Mouse (Mus musculus) hindbrain, embryonic 12.5 days (tissue): ENCODE data around the gene Ogfod1. TPM values are rescaled to one million over a fixed set of nuclear protein-coding genes. Genes with fewer than 3 reads are reported as not detected.

Source experiments
- ATAC-seq: fragments of 200-750 bp; cut with Nextera tagmentation; 2 replicates; pipeline ENCODE4 v1.8.0; 2017; ENCODE audit warnings: moderate TSS enrichment; ENCODE audit not compliant: low FRiP score
- H3K27ac ChIP-seq: fragments of 300-500 bp; sonication (generic); 2 replicates; pipeline ENCODE4 v1.5.1; 2016; ENCODE audit warnings: mild to moderate bottlenecking
- H3K27me3 ChIP-seq: fragments of 300-500 bp; sonication (generic); 2 replicates; pipeline ENCODE4 v1.6.1; 2016; ENCODE audit warnings: mild to moderate bottlenecking
- H3K36me3 ChIP-seq: fragments of 300-500 bp; sonication (generic); 2 replicates; pipeline ENCODE4 v1.6.1; 2016; ENCODE audit warnings: mild to moderate bottlenecking
- H3K4me1 ChIP-seq: fragments of 300-500 bp; sonication (generic); 2 replicates; pipeline ENCODE4 v1.6.1; 2016
- H3K4me2 ChIP-seq: fragments of 300-500 bp; sonication (generic); replicated peaks from 2 replicates; pipeline ENCODE4 v1.6.1; 2016; ENCODE audit warnings: mild to moderate bottlenecking
- H3K4me3 ChIP-seq: fragments of 300-500 bp; sonication (generic); 2 replicates; pipeline ENCODE4 v1.5.1; 2016; ENCODE audit warnings: mild to moderate bottlenecking
- H3K9ac ChIP-seq: fragments of 300-500 bp; sonication (generic); 2 replicates; pipeline ENCODE4 v1.6.1; 2016; ENCODE audit warnings: mild to moderate bottlenecking, moderate library complexity
- H3K9me3 ChIP-seq: fragments of 300-500 bp; sonication (generic); replicated peaks from 2 replicates; pipeline ENCODE4 v1.6.1; 2016; ENCODE audit warnings: mild to moderate bottlenecking
- WGBS: fragments of 180-500 bp; shearing (Covaris S2); methylation state at CpG from one replicate; pipeline ENCODE4 v1.1.7; 2016; 5-methylcytosine and 5-hydroxymethylcytosine counted together
- polyA plus RNA-seq: library from polyadenylated mRNA; unstranded; fragments of >200 nt; fragmentation: Nextera tagmentation; extraction: Ambion mirVana; gene quantifications from 2 replicates; pipeline ENCODE4 v1.2.1, GENCODE M21; 2016

Ogfod1 gene
- polyA plus RNA-seq, 1 experiment from 2014 or later = 14.6 TPM

DNA sequence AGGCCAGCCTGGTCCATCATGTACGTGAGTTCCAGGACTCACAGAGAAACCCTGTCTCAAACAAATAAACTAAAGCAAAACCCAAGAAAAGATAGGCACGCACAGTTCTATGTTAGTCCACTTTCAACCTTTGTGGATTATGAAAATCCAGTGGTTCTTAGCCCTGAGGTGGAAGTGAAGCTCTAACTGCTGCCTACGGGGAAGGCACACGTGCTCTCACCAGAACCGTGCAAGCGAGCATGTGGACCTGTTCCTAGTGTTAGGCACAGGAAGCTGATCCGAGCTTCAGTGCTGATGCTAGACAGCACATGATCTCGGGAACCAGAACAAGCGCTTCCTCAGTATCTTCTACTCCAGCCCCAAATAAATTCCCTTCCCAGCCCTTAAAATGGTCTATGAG is 55.9 kb downstream of the Ogfod1 start:
- ATAC-seq = no peak
- Histone ChIP-seq H3K4me3 (no peak overlapping the region), H3K9me3 (no peaks in the 10 kb centered on the region), H3K36me3 (0 out of 2 replicates have a peak, but pooled peaks cover 6% of the 10 kb centered on the region), H3K9ac (no peak overlapping the region), H3K4me1 (peaks cover 11% of the 10 kb centered on the region; the same call in 1 of the 2 replicates), H3K27ac (no peak overlapping the region), H3K27me3 (no peaks in the 10 kb centered on the region), H3K4me2 (no peak overlapping the region)
- WGBS = 86% methylated on average over 9 of the region's 9 CpGs

DNA sequence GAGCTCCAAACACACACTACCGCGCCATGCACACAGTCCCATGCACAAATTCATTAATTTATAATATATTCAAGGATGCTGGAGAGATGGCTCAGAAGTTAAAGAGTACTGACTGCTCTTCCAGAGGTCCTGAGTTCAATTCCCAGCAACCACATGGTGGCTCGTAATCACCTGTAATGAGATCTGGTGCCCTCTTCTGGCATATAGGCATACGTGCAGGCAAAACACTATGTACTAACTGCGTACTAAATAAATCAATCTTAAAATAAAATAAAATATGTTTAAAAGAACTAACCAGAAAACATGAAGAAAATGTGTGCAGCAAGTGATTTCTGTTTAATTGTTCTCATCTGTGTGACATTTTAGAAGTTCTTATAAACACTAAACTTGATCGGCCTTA is 57.3 kb downstream of the Ogfod1 start:
- peaks cover 14% of the 10 kb centered on the region for H3K4me1 ChIP-seq
- ATAC-seq = no peak
- H3K27me3 ChIP-seq = no peaks in the 10 kb centered on the region
- no peak overlapping the region for H3K4me2 ChIP-seq
- no peaks in the 10 kb centered on the region for H3K9me3 ChIP-seq
- 83% methylated on average over 6 of the region's 6 CpGs for WGBS
- no peak overlapping the region for H3K9ac ChIP-seq
- no peak overlapping the region for H3K27ac ChIP-seq
- 0 out of 2 replicates have a peak, but pooled peaks cover 1% of the 10 kb centered on the region for H3K36me3 ChIP-seq
- no peak overlapping the region for H3K4me3 ChIP-seq

GRCm38 (mm10) chr8:94098081-94098974 is 61.3 kb downstream of the Ogfod1 start, which contains the start of gene Bbs2:
TSS of gene Bbs2 (minus strand) at chr8:94098928.
- H3K9ac ChIP-seq = peak within 1 kb of the TSS; percentile 78
- peaks cover 14% of the 10 kb centered on the region for H3K4me1 ChIP-seq
- H3K4me3 ChIP-seq = peak within 1 kb of the TSS; percentile 64
- H3K27ac ChIP-seq = peak within 1 kb of the TSS; percentile 98
- no peaks in the 10 kb centered on the region for H3K36me3 ChIP-seq
- H3K9me3 ChIP-seq = no peaks in the 10 kb centered on the region
- 2% methylated on average over 61 of the region's 61 CpGs for WGBS
- ATAC-seq = peak; percentile 99
- peak within 1 kb of the TSS; percentile 66 for H3K4me2 ChIP-seq
- H3K27me3 ChIP-seq = no peaks in the 10 kb centered on the region

DNA sequence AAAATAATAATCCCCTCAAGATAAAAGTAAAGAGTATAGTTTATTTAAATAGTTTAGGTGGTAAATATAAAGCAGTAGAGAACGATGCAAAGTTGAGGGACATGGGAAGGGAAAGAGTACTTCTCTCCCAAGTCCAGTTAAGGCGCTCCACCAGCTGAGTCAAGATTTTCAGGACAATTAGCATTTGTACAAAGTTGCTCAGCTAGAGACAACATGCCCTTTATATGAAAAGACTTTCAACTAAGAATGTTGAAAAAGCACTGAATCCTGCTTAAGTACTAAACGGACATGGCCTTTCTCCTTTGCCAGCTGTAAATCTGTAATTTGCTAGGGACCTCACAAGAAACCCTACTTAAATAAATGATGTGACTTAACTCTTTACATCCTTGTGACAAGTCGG is 62.0 kb downstream of the Ogfod1 start:
- H3K36me3 ChIP-seq = no peaks in the 10 kb centered on the region
- no peaks in the 10 kb centered on the region for H3K27me3 ChIP-seq
- no peak for ATAC-seq
- H3K4me2 ChIP-seq = peak overlapping the region; percentile 66
- H3K9ac ChIP-seq = peak overlapping the region; percentile 78
- peak overlapping the region; percentile 98 for H3K27ac ChIP-seq
- peak overlapping the region; percentile 64 for H3K4me3 ChIP-seq
- 55% methylated on average over 4 of the region's 4 CpGs for WGBS
- H3K9me3 ChIP-seq = no peaks in the 10 kb centered on the region
- peaks cover 14% of the 10 kb centered on the region for H3K4me1 ChIP-seq

DNA sequence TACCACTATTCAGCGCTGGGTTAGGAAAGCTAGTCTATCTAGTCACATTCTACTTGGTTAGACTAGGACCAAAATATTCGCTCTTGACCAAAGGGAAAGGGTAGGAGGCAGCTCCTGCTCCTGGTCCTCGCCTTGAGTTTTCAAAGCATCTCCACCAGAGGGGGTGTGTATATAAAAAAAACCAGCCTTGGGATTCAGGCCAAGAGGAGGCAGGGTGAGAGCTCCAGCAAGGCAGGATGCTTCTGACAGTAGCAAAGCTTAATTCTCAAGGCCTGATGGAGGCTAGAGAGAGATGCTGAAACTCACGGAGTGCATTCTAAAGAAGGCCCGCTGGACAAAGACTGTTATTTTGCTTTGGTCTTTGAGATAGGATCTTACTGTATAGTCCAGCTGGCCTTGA is 67.1 kb downstream of the Ogfod1 start:
- no peak overlapping the region for H3K9ac ChIP-seq
- H3K4me1 ChIP-seq = peaks cover under 1% of the 10 kb centered on the region; the same call in 1 of the 2 replicates
- no peaks in the 10 kb centered on the region for H3K9me3 ChIP-seq
- H3K4me3 ChIP-seq = no peak overlapping the region
- 61% methylated on average over 5 of the region's 5 CpGs for WGBS
- no peak for ATAC-seq
- no peak overlapping the region for H3K27ac ChIP-seq
- no peaks in the 10 kb centered on the region for H3K36me3 ChIP-seq
- H3K4me2 ChIP-seq = no peak overlapping the region
- no peaks in the 10 kb centered on the region for H3K27me3 ChIP-seq

DNA sequence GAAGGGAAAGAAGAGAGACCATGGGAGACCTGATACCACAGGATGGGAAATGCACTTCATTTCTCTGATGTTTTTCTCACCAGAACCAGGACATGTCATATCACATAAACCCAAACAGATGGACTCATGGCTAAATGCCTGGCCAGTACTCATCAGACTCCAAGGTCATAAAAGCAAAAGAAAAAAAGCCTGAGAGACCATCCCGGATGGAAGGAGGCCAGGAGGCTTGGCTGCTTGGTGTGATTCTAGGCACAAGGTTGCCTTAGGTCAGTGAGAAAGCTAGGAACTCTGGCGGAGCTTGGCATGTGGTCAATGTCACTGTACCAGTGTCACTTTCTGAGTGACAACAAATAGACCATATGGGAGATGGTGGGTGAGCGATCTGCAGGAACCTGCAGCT is 70.9 kb downstream of the Ogfod1 start:
- Histone ChIP-seq H3K27ac (no peak overlapping the region), H3K9me3 (no peaks in the 10 kb centered on the region), H3K4me1 (no peaks in the 10 kb centered on the region), H3K9ac (no peak overlapping the region), H3K4me2 (no peak overlapping the region), H3K27me3 (no peaks in the 10 kb centered on the region), H3K36me3 (no peaks in the 10 kb centered on the region), H3K4me3 (no peak overlapping the region)
- ATAC-seq = no peak
- WGBS = 85% methylated on average over 3 of the region's 3 CpGs

GRCm38 (mm10) chr8:94109396-94109795 is 72.4 kb downstream of the Ogfod1 start:
- H3K9ac ChIP-seq = no peak overlapping the region
- no peak overlapping the region for H3K4me3 ChIP-seq
- no peaks in the 10 kb centered on the region for H3K27me3 ChIP-seq
- no peaks in the 10 kb centered on the region for H3K9me3 ChIP-seq
- H3K4me1 ChIP-seq = no peaks in the 10 kb centered on the region
- no peaks in the 10 kb centered on the region for H3K36me3 ChIP-seq
- ATAC-seq = no peak
- no peak overlapping the region for H3K4me2 ChIP-seq
- no peak overlapping the region for H3K27ac ChIP-seq
- WGBS = 56% methylated on average over 6 of the region's 6 CpGs

GRCm38 (mm10) chr8:94109835-94110234 is 72.8 kb downstream of the Ogfod1 start:
- H3K4me1 ChIP-seq = no peaks in the 10 kb centered on the region
- no peak overlapping the region for H3K4me3 ChIP-seq
- no peaks in the 10 kb centered on the region for H3K9me3 ChIP-seq
- no peaks in the 10 kb centered on the region for H3K36me3 ChIP-seq
- H3K9ac ChIP-seq = no peak overlapping the region
- H3K27me3 ChIP-seq = no peaks in the 10 kb centered on the region
- H3K27ac ChIP-seq = no peak overlapping the region
- no peak overlapping the region for H3K4me2 ChIP-seq
- no peak for ATAC-seq
- 70% methylated on average over 5 of the region's 5 CpGs for WGBS

- H3K4me3 ChIP-seq = no peak overlapping the region
- H3K27ac ChIP-seq = no peak overlapping the region
- H3K4me2 ChIP-seq = no peak overlapping the region
- H3K9ac ChIP-seq = no peak overlapping the region
- H3K4me1 ChIP-seq = no peaks in the 10 kb centered on the region
- H3K9me3 ChIP-seq = no peaks in the 10 kb centered on the region
- no peaks in the 10 kb centered on the region for H3K27me3 ChIP-seq
- ATAC-seq = no peak
- H3K36me3 ChIP-seq = no peaks in the 10 kb centered on the region
- 58% methylated on average over 6 of the region's 6 CpGs for WGBS
Measured at GRCm38 (mm10) chr8:94110526-94111177, 73.7 kb downstream of the Ogfod1 start.

GRCm38 (mm10) chr8:94113435-94113834 is 76.4 kb downstream of the Ogfod1 start:
- H3K27ac ChIP-seq = no peak overlapping the region
- H3K4me1 ChIP-seq = peaks cover 5% of the 10 kb centered on the region
- H3K4me3 ChIP-seq = no peak overlapping the region
- H3K4me2 ChIP-seq = no peak overlapping the region
- no peak for ATAC-seq
- no peaks in the 10 kb centered on the region for H3K9me3 ChIP-seq
- no peaks in the 10 kb centered on the region for H3K36me3 ChIP-seq
- H3K9ac ChIP-seq = no peak overlapping the region
- WGBS = 43% methylated on average over 1 of the region's 1 CpGs
- H3K27me3 ChIP-seq = no peaks in the 10 kb centered on the region

GRCm38 (mm10) chr8:94113972-94114371 is 77.0 kb downstream of the Ogfod1 start:
- H3K9me3 ChIP-seq = no peaks in the 10 kb centered on the region
- H3K4me2 ChIP-seq = no peak overlapping the region
- WGBS = 94% methylated on average over 2 of the region's 2 CpGs
- H3K27me3 ChIP-seq = no peaks in the 10 kb centered on the region
- no peak for ATAC-seq
- no peaks in the 10 kb centered on the region for H3K36me3 ChIP-seq
- H3K9ac ChIP-seq = no peak overlapping the region
- peaks cover 10% of the 10 kb centered on the region for H3K4me1 ChIP-seq
- H3K4me3 ChIP-seq = no peak overlapping the region
- no peak overlapping the region for H3K27ac ChIP-seq
